Mouse (Mus musculus) cerebellum, adult 9-11 months (tissue): ENCODE results near the gene M6pr.

Source experiments
- DNase-seq: peaks from one replicate; pipeline ENCODE4 v3.0.0; 2022

Gene M6pr

DNA sequence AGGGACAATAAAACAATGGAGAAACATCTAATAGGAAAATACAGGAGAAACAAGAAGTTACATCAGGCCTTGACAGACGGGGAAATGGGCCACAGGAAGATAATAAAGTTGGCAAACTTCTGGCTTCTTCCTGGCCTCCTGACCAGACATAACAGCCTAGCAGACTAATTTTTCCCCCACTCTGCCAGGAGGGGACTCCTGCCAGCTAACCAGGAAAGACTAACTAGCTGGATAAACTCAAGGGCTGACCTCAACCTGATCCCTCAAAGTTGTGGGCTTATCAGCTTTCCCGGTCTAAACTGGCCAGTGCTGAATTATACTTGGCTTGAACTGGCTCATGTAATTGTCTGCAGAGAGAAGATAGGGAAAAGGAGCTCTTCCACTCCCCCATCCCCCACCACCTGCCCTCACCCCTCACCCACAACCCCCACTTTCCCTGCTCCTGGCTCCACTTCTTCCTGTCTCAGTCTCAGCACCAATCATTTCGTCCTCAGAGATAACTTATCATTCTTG lies 8.8 kb upstream of the M6pr start:
- no peak for DNase-seq

DNA sequence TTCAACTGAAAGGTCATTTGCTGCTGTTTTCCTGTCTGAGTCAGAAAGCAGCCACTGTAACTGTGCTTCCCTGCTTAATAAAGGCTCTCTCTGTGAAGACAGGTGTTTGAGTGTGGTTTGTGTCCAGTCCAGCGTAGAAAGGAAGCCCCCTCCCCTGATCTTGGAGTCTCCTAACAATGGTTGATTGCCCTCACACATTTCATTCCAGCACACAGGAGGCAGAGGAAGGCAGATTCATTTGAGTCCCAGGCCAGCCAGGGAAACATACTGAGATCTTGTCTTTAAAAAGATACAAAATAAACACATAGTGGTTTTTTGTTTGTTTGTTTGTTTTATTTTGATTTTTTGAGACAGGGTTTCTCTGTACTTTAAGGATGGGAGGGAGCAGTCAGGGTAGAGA lies 6.4 kb upstream of the M6pr start:
- DNase-seq, result no peak

DNA sequence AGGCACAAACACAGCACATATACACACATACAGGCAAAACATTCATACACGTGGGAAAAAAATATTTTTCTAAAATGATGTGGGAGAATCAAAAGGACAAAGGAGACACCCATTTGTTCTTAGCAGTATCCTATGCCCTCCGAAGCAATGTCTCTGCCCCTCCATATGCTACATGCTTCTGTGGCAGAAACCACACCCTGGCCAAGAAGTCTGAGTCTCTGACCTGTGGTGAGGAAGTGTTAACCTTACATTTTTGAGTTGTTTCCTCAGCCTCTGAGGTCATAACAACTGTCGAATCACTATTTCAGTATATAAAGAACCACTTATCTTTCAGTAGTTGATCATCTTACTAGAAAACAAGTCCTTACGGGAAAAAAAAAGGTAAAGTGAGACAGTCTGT lies 5.9 kb upstream of the M6pr start:
- no peak for DNase-seq

DNA sequence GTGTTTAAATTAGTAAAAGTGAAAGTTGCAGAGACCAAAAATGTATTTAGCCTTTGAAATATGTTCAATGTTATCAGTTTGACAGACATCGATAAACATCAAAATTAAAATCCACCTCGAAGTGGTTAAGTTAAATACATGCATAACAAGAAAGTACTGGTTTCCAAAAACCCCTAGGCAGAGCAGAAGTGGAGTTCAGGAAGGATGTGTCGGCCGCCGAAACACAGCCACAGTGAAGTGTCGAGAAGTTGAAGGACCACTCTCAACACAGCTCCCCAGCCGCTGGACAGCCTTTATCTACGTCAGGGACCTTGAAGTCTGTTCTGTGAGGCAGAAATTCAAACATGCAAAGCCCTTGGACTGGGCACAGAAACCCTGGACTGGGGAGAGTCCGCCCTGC lies 5.0 kb upstream of the M6pr start:
- DNase-seq, result no peak

DNA sequence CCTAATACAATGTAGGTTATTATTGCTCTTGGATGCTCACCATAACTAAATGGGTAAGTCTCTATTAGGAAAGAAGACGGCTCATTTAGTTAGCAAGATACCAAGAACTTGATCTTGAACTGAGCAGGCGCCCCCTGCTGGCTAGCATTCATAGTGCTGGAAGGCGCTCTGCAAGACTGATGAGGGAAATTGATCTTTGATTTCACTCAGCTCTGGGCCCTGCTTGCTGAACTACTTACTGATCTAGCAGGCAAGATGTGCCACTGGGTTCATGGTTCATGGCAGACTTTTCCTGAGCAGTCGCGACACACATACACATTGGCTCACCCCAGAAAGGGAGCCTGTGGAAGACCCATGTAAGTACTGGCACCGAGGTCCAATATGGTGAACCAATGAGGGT lies 4.2 kb upstream of the M6pr start:
- DNase-seq, result peak; percentile 50

DNA sequence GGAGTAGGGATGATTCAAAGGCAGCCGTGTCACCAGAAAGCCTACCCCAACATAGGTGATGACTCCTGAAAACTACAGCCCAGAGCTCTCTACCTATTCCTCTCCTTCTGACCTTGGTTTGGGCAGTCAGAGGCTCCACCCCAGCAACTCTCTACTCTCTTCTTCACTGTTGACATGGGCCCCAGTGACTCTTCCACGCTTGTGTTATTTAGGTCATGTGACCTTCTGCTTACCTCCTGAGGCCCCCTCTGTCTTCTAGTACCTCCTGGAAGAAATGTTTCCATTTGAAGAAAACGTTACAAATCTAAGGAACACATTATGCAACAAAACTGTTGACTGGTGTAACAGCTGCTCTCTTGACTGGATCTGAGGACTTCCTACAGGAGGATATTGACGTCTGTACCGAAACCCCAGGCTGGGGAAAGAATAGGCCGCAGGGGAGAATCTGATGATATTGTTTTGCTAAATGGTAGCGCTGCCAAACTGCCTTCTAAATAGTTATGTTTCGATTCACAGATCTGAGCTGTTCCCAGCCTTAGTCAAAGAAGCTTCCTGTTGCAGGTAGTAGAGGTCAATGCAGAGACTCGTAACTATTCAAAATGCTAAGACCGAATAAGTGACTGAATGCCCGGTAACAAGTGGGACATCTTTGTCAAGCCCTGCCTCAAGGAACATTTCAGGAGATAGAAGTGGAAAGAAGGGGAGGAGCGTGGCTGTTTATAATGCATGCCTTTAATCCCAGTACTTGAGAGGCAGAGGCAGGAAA lies 3.5 kb upstream of the M6pr start:
- no peak for DNase-seq

DNA sequence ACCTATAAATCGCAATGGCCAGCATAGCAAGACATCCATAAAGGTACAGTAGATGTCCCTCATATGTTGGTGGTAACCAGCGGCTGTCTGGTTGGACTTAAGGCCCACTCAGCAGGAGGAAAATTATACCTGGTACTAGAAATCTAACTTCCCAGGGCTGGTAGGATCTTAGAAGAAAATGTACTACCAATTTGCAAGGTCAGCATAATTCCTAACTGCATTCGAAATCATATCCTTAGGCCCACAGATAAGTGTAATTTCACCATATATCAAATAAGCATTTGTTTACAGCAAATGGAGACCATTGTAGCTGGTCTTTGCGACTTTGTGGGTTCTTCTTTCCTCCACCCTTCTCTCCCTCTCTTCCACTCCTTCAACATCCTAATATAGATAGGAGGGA lies 1.8 kb upstream of the M6pr start:
- DNase-seq, result no peak

DNA sequence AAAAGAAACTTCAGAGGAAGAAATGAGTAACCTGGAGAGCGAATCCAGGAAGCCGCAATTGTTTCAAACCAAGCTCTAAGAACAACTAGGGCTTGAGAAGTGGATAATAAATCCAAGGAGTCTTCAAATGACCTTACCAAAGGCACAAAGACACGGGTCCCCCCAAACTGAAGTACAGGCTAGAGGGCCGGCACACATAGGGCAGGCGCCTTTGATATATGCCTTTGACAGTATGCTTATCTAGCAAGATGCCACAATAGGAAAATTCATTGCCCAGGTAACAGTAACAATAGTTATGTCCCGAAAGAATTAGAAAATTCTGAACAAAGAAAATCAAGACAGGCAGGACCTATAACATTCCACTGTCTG lies 400 bp upstream of the M6pr start:
- no peak for DNase-seq

DNA sequence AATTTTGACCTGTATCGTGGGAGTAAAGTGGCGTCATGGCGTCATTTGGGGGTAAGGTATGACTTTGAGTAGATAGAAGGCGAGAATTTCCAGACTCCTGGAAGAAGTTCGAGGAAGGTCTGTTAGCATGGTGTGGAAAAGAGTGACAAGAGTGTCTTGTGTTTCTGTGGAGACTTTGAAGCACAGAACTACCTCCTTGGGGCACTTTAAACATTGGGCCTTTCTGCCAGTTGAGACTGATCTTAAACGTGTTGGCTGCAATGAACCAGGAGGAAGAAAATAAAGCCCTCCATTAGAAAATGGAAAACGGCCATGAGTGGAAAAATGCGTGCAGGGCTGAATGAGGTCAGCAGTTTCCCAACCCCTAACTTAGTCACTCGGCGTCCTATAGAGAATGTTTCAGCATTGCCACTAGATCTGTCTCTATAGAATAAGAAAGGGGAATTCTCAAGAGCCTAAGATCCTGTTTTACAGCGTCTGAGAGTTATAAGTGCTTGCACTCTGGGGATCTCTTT lies 983 bp downstream of the M6pr start:
- peak; percentile 28 for DNase-seq

DNA sequence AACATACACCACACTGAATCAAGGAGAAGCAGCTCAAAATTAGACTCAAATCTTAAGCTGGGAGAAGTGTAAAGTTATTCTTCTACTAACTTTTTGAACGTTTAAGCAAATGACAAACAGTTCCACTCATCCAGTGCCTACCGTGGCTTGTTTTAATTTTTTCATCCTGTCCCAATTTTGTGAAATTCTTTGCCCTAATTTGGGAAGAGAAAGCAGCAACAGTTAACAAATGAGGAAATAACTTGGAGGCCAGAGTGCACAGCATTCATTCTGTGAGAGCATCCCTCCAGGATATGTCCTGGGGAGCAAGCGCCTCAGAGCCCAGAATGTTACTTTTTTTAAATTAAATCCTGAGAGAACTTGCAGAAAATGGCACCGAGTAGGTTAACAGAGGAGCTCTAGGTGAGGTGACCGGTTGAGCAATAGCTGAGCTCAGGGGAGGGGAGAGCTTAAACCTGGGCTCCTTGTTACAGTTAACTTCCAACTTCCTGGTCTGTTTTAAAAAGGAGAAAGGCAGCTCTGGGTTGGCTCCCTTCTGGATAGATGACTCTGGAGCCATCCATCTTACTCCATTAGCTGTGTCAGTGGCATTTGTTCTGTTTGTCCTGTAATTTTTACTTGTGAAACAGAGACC lies 1.8 kb downstream of the M6pr start:
- no peak for DNase-seq

DNA sequence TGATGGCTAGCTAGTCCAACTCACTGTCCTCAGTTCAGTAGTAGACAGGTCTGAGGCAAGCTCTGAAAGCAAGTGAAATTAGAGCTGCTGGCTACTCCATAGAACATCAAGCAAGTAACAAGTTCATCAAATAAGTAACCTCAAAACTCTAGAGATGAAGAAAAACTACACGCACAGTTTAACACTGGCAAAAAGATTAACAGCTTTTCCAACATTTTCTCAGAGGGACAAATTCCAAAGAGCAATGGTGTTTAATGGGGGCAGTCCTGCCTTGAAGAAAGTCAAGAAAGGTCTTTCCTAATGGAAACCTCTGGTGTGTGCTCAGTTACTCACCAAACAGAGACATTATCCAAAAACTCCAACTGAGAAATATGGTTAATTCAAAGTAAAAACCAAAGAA lies 10.2 kb downstream of the M6pr start:
- no peak for DNase-seq

DNA sequence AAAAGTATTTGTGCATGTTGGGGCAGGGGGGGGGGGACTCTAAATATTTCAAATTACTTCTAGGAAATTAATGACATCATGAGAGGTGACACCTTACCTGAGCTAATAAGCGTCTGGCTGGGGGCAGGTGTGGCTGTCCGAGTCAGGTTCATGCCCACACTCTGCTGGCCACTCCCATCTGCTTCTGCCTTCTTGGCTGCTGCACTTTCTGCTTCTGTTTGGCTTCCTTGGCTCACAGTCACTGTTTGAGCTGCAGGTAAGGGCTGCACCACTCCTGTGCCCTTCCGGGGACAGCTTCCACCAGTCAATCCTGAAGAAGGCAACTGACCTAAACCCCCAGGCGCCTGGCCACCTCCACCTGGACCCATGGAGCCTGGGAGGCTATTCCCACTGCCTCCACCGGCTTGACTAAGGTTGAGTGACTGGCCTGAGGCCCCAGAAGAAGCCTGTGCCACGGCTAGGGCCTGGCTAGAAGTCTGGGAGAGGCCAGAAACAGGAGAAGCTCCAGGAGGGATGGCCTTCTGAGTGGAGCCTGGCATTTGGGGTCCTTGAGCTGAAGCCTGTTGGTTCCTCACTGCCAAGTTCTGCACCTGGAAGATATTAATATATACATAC lies 16.9 kb downstream of the M6pr start:
- DNase-seq, result no peak

DNA sequence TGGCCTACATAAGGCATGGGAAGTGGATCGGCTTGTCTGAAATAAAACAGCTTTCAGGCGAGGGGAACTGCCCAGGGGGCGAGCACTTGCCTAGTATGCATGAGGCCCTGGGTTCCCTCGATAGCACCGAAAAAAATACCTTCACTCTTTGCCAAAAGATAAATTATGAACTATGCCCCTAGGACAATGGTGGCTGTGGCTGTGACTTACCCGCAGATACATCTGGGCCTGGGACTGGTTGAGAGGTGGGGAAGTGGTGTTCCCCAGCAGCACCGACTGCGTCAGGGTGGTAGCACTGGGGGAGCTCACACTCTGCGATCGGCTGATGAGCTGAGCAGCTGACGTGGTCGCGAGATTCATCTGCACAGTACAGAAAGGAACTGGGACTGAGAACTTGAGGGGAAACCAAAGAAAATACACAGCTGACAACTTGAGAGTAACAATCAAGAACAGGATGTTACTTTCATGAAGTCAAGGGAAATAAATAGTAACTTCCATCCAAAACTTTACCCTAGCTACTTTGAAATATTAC lies 24.6 kb downstream of the M6pr start:
- no peak for DNase-seq

DNA sequence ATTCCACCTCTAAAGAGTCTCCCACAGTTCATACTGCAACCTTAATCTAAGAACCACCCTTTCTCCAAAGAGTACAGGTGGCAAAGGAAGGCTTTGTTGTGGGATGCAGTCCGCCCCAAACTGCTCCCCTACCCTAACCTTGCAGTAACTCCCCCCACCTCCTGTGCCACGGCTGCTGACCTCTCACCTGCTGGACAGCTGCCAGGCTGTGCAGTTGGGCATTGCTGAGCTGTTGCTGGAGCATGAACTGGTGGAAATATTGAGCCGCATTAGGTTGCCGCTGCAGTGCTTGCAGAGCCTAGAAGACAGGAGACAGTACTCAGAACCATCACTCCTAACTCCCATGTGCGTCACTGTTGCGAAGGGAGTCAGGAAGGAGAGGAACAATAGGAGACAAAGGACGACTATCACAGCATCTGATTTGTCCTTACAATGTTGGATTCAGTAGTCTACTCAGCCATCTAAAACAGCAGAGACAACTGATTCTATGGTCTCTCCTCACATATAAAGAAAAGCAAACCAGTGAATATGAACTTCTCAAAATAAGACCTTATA lies 26.3 kb downstream of the M6pr start:
- DNase-seq, result no peak

DNA sequence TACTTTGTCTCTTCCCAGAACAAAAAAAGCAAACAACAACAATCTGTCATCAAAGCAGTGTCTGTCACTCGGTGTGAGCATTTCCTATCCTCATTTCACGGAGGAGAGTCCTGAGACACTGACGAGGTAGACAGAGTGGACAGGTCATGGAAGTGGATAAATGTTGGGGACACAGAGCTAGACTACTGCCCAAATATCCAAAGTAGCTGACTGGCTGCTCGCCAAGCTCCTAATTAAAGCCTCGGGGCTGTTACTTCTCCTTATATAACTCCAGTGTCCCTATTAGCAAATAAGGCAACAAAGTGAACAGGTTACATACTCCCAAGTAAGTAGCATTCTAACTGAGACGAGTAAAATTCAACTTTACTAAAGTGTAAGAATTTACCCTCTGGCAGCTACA lies 29.0 kb downstream of the M6pr start:
- DNase-seq, result peak; percentile 30

DNA sequence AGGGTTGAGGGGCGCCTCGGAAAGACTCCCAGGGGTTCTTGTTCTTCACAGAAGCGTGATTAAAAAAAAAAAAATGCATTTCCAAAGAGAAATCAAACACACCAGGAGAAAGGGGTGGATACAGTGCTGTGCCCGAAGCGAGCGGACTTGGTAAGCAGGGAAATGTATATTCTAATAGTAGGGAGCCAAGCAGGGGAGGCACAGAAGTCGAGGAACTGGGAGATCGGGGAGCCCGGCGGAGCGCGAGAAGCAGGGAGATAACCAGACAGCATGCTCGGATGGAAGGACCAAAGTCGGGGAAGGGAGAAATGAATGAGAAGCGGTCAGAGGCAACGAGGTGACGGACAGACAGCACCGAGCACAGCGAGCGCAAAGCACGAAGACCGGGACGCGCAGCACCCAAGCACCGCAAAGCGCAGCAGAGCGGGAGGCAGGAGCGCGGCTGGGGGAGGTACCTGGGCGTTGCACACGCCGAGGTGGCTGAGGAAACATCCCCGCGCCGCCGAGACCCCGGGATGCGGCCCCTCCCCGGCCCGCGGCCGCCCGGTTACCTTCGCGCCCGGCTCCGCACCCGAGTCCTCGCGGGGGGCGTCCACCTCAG lies 30.6 kb downstream of the M6pr start:
- DNase-seq, result peak; percentile 75

DNA sequence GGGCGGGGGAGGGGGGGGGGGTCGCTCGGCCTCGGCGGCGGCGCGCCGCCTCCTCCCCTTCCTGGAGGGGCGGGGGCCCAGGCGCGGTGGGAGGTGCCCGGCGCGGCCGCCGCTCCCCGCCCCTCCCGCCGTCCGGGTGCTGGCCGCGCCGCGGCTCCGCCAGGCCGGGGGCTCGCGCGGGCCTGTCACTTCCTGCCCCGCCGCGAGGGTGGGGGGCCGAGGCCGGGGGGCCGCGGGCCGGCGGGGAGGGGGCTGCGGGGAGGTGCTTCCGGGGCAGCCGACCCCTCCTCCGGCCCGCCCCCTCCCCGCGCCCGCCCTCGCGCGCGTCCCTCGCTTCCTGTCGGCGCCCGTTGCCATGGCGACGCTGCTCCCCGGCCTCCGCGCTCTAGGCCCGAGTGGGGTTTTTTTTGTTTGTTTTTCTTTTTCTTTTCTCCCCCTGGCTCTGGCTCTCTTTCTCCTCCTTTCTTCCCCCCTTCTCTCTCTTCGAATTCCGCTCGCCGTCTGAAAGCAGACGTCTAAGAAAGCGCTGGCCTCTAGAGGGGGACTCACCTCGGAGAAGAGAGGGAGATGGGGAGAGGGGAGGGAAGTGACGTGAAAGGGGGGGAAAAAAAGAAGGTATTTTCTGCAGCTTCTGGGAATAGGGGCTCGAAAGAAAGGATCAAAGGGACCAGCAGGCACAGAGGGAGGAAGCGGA lies 31.3 kb downstream of the M6pr start:
- peak; percentile 82 for DNase-seq

DNA sequence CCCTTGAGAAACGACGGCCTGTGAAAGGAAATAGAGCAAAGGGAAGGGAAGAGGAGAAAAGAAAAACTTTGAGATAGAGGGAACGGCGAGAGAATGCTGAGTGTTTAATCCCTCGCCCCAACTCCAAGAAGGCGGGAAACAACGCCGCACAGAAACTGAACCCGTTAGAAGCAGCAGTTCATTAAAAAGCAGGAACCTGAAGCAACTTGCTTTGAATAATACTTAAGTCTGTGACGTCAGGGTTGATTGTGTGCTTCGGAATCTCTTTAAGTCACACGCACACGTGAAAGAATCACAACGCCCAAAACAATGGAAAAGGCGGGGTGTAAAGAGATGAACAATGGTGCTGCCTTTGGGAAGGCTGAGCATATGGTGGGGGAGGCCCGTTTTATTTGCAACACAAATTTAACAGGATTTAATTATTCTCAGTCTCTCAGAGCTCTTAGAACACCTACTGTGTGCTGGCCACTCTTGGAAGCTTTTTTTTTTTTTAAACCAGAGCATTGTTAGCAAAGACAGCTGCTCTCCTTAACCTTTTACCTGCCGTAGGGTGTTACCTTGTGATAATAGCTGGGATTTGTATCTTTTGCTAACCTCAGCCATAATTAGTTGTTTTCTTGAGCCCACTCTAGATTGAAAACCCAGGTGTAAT lies 32.0 kb downstream of the M6pr start, which contains the start of gene Phc1:
Gene Phc1 (minus strand): TSS at position 213 of the 652 bp plus-strand sequence.
- DNase-seq, result peak; percentile 38

DNA sequence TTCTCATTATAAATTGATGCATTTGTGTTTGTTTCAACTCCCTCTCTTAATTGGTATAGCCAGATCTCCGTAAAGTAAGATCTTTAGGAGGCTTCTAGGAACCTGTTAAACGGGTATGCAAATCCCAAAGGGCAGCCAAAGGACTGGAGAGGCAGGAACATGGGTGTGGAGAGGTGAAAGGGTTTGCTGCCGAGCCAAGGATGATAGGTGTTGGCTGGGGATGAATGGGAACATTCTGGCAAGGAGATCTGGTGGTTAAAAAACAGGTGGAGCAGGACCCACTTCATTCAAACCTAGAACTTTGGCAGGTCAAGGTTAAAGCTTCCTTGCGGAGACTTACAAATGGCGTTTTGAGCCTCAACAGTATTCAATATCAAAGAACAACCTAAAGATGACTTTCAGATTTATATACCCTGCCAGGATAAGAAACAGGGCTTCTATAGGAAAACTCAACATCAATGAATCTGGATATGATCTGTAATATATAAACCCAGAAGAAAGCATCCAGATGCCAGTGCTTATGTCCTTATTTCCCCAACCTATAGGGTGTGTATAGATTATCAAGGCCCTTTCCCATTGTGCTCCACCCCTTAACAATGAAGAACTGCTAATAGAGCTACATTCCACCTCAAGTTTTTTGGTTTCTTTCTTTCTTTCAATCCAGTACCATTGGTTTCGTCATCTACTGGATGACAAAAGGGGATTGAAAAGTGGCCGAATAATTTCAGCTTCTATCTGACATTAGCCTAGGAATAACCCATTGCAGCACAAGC lies 32.7 kb downstream of the M6pr start:
- DNase-seq, result peak; percentile 20

DNA sequence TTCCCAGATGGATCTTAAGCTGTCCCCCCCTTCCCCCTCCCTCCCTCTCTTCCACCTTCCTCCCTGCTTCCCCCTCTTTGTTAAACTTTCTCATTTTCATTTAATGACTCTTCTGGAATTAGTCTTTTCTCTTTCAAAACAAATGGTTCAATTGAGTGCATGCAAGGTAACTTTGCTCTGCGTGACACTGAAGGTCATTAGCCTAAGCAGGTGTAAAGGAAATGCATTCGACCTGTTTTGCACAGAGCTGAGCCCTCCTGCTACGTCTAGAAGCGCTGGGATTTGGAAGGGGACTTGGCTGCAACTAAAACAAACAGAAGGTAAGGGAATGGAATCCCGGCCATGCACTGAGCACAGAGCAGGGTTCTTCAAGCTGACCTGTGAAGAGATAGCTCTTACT lies 33.6 kb downstream of the M6pr start:
- no peak for DNase-seq

DNA sequence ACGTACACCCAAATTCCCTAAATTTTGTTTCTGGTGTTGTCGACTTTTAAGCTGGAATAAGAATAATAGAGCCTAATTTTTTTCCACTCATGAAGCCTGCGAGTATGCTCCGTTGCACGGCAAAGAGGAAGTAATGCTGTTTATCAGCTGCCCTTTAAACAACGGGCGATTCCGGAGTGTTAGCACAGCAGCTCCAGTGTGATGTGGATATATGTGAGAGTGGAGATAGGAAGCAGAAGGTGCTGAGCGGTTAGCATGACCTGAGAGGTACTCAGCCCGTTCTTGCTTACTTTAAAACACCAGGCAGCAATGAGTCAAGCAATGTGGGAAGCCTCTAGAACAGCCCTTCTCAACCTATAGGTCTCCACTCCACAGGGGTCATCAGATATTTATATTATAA lies 35.2 kb downstream of the M6pr start:
- no peak for DNase-seq
